Mouse (Mus musculus) left cerebral cortex, postnatal 25 days (tissue): ENCODE measurements around the gene Dennd2a. TPM values are rescaled to one million over a fixed set of nuclear protein-coding genes. Genes with fewer than 3 reads are reported as not detected.

Experiments
- DNase-seq, 2 experiments: peaks; one replicate each; pipeline ENCODE4 v3.0.0; 2022; ENCODE audit warnings: low spot score in 2 of 2, mixed read lengths in 1 of 2
- intact Hi-C: fragments of 180-260 bp; cut with DNase I; formaldehyde crosslinking; loops from one replicate; pipeline ENCODE4 v1.15.1; 2025
- total RNA-seq, 2 experiments: library from RNA; stranded (reverse); gene quantifications; 2 replicates each; pipeline ENCODE4 v1.2.3; 2021

The Dennd2a gene
- total RNA-seq, 2 experiments from 2014 or later, result 20.2 to 22.0 TPM

GRCm38 (mm10) chr6:39562166-39563015 is 4.7 kb upstream of the Dennd2a start:
- intact Hi-C loops, result loop anchor here (1.0 kb wide), 1 partner anchor 99 kb away; no protein-coding TSS in a partner anchor
- peak; percentile 88 to 95 for DNase-seq

GRCm38 (mm10) chr6:39559276-39559939 is 1.7 kb upstream of the Dennd2a start:
- intact Hi-C loops, result loop anchor here (5.0 kb wide), 1 partner anchor 42 kb away; no protein-coding TSS in a partner anchor
- no peak for DNase-seq

GRCm38 (mm10) chr6:39556900-39557659 is 587 bp downstream of the Dennd2a start:
- intact Hi-C loops, result loop anchor here (5.0 kb wide), 1 partner anchor 40 kb away; no protein-coding TSS in a partner anchor
- DNase-seq, result peak; percentile 20 to 37

- intact Hi-C loops, result loop anchor here (5.0 kb wide), 1 partner anchor 38 kb away; no protein-coding TSS in a partner anchor
- DNase-seq, result no peak
Observed at GRCm38 (mm10) chr6:39555648-39555945, 2.1 kb downstream of the Dennd2a start.

- DNase-seq, result no peak
Observed at GRCm38 (mm10) chr6:39554888-39555647, 2.6 kb downstream of the Dennd2a start.

GRCm38 (mm10) chr6:39551981-39552636 is 5.6 kb downstream of the Dennd2a start:
- intact Hi-C loops, result no loop called here
- no peak for DNase-seq

More at GRCm38 (mm10) chr6:39554888-39555647, 2.6 kb downstream of the Dennd2a start:
- intact Hi-C loops, result loop anchor here (5.0 kb wide), 1 partner anchor 38 kb away; no protein-coding TSS in a partner anchor

GRCm38 (mm10) chr6:39548030-39548429 is 9.6 kb downstream of the Dennd2a start:
- intact Hi-C loops, result no loop called here
- peak in 1 of 2 experiments; percentile 33 for DNase-seq

GRCm38 (mm10) chr6:39545474-39545873 is 12.2 kb downstream of the Dennd2a start:
- peak in 1 of 2 experiments; percentile 35 for DNase-seq
- intact Hi-C loops, result no loop called here

GRCm38 (mm10) chr6:39543769-39544420 is 13.8 kb downstream of the Dennd2a start:
- intact Hi-C loops, result no loop called here
- DNase-seq, result no peak

- DNase-seq, result peak; percentile 45 to 59
- intact Hi-C loops, result no loop called here
Observed at GRCm38 (mm10) chr6:39542631-39543597, 14.8 kb downstream of the Dennd2a start.

- DNase-seq, result no peak
- intact Hi-C loops, result no loop called here
Observed at GRCm38 (mm10) chr6:39540563-39540962, 17.1 kb downstream of the Dennd2a start.

GRCm38 (mm10) chr6:39539679-39540155 is 17.9 kb downstream of the Dennd2a start:
- intact Hi-C loops, result no loop called here
- no peak for DNase-seq

GRCm38 (mm10) chr6:39538227-39538626 is 19.4 kb downstream of the Dennd2a start:
- no peak for DNase-seq
- intact Hi-C loops, result no loop called here

- no peak for DNase-seq
- intact Hi-C loops, result no loop called here
Observed at GRCm38 (mm10) chr6:39537276-39537675, 20.4 kb downstream of the Dennd2a start.

- intact Hi-C loops, result no loop called here
- no peak for DNase-seq
Observed at GRCm38 (mm10) chr6:39536621-39537020, 21.0 kb downstream of the Dennd2a start.

- intact Hi-C loops, result no loop called here
- DNase-seq, result no peak
Observed at GRCm38 (mm10) chr6:39534944-39535343, 22.7 kb downstream of the Dennd2a start.
